Mouse (Mus musculus): ENCODE data around the gene Slc24a3. TPM values are rescaled to one million over a fixed set of nuclear protein-coding genes. Genes with fewer than 3 reads are reported as not detected.

Gene Slc24a3
- polyA plus RNA-seq, 1 experiment from 2014 or later: 1.8 TPM

DNA sequence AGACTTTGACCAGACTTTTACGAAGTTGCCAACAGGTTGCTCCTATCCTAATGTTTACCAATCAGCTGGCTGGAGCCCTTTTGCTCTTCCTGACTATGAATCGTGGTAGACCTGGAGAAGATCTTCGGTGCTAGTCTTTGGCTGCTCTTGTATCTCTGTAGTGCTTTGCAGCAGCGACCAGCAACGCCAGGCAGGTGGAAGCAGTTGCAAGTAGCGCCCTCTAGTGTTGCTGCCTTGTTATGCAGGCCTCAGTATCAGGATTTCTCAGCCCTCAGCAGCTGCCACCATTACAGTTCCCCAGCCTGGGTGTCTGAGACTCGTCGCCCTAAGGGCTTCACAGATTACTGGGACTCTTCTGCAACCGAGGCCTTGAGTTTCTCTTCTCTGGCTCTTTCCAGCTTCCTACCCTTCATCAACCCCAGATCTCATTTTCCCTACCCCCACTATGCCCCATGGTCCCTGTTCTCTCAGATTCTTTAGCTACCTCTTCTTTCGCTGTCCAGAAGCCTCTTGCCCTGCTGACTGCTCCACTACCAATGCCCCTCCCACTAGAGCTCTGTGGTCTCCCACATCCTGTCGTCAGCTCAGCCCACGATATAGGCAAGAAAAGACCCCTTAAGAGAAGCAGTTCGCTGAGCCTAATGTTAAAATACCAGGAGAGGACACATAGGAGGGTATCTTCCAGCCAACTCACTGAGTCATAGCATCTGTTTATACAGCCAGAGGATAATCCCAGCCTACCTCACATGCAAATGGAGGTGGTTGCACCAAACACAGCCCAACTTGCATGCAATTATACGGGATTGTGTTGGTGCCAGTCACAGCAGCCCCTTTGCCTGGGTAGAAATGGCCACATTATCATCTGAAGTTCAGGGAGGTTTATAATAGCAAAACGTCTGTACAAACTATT is 443.5 kb downstream of the Slc24a3 start:
- Histone ChIP-seq H3K27me3 (no peaks in the 10 kb centered on the region), H3K9ac (no peak overlapping the region), H3K36me3 (no peaks in the 10 kb centered on the region), H3K4me1 (replicated peaks) (peaks cover 4% of the 10 kb centered on the region; the same call in 1 of the 2 replicates), H3K4me3 (no peak overlapping the region), H3K4me2 (no peak overlapping the region), H3K9me3 (replicated peaks) (no peaks in the 10 kb centered on the region), H3K27ac (no peak overlapping the region)
- no peak for ATAC-seq (replicated peaks; ENCODE audit: insufficient number of reproducible peaks, insufficient read depth, low FRiP score, low read depth)
- 34% methylated on average over 15 of the region's 15 CpGs for WGBS

DNA sequence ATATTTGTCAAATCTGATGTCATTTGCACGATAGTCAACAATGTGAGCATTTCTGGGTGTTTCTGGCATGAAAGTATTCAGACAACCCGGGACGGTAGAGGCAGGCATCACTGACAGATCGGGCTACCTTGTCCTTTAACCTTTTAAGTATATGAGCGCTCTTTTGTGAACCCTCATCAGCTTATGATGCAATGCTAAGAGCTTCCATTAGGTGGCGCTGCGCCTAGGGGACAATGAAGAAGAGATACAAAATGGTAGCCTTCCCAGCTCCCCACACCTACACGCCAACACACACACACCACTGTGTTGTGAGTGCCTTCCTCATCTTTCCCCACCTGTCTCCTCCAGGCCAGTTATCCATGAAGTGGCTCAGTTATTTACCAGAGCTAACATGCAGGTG is 445.4 kb downstream of the Slc24a3 start:
- Histone ChIP-seq H3K4me3 (no peak overlapping the region), H3K36me3 (no peaks in the 10 kb centered on the region), H3K4me2 (no peak overlapping the region), H3K4me1 (replicated peaks) (no peaks in the 10 kb centered on the region), H3K9ac (no peak overlapping the region), H3K27ac (no peak overlapping the region), H3K27me3 (no peaks in the 10 kb centered on the region), H3K9me3 (replicated peaks) (no peaks in the 10 kb centered on the region)
- 63% methylated on average over 8 of the region's 8 CpGs for WGBS
- no peak for ATAC-seq (replicated peaks; ENCODE audit: insufficient number of reproducible peaks, insufficient read depth, low FRiP score, low read depth)

DNA sequence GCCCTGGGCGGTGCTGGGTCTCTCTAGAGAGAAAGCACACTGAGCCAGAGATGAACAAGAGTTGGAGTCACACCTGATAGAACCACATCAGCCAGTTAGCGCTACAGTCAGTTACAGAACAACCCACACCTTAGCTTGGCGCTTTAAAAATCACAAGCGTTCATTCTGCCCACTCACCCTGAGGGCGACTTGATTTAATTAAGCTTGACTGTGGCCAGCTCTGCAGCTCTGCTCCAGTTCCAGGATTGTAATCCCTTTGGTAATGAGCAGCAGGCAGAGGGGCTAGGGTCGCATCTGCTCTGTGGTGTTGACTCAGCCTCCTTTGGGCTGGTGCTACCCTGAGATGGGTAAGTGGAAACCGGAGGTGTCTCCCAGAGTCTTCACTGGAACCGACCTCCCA is 446.2 kb downstream of the Slc24a3 start:
- no peaks in the 10 kb centered on the region for H3K9me3 ChIP-seq (replicated peaks)
- 85% methylated on average over 8 of the region's 8 CpGs for WGBS

DNA sequence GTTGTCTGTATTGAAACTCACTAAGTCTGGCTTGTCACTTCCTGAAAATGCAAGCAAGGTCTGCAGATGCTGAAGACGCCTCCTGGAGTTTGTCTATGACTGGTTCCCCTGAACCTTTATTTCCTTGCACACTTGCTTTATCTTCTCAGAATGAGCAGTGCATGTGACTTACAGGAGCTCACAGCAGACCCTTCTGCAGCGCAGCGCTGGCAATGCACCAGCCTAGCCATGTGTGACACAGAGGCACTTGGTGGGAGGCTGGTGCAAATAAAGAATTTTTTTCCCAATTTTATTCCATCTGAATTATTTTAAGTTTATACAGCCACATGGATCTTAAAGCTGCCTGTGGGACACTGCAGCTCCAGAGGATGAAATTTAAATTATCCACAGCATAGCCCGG is 452.1 kb downstream of the Slc24a3 start:
- Histone ChIP-seq H3K27me3 (no peaks in the 10 kb centered on the region), H3K36me3 (no peaks in the 10 kb centered on the region), H3K9me3 (replicated peaks) (no peaks in the 10 kb centered on the region), H3K9ac (no peak overlapping the region), H3K4me1 (replicated peaks) (peaks cover 14% of the 10 kb centered on the region), H3K27ac (no peak overlapping the region), H3K4me3 (no peak overlapping the region), H3K4me2 (no peak overlapping the region)
- ATAC-seq (replicated peaks; ENCODE audit: insufficient number of reproducible peaks, insufficient read depth, low FRiP score, low read depth): no peak
- 71% methylated on average over 4 of the region's 4 CpGs for WGBS

More for the DNA sequence above, 446.2 kb downstream of the Slc24a3 start:
- no peaks in the 10 kb centered on the region for H3K4me1 ChIP-seq (replicated peaks)
- H3K36me3 ChIP-seq: no peaks in the 10 kb centered on the region
- no peak overlapping the region for H3K4me2 ChIP-seq
- H3K27me3 ChIP-seq: no peaks in the 10 kb centered on the region
- no peak overlapping the region for H3K9ac ChIP-seq
- no peak overlapping the region for H3K27ac ChIP-seq
- no peak overlapping the region for H3K4me3 ChIP-seq
- no peak for ATAC-seq (replicated peaks; ENCODE audit: insufficient number of reproducible peaks, insufficient read depth, low FRiP score, low read depth)

DNA sequence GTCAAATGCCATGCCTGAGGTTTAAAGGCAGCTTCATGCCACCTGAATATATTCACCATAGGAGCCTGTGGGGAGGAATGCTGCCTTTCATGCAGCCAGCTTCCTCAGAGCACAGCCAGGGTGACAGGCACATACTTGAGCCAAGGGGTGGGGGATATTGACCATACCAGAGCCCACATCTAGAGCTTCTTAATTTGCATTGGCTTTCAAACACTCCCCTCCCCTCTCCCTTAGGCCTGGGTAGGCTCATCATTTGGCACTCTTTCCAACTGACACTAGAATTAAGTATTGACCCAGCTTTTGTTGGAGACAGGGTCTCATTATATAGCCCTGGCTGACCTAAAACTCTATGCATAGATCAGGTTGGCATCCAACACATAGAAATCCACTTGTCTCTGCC is 453.2 kb downstream of the Slc24a3 start:
- Histone ChIP-seq H3K36me3 (no peaks in the 10 kb centered on the region), H3K27me3 (no peaks in the 10 kb centered on the region), H3K4me2 (no peak overlapping the region), H3K9ac (no peak overlapping the region), H3K9me3 (replicated peaks) (no peaks in the 10 kb centered on the region), H3K4me1 (replicated peaks) (peaks cover 14% of the 10 kb centered on the region), H3K4me3 (no peak overlapping the region), H3K27ac (no peak overlapping the region)
- no peak for ATAC-seq (replicated peaks; ENCODE audit: insufficient number of reproducible peaks, insufficient read depth, low FRiP score, low read depth)

DNA sequence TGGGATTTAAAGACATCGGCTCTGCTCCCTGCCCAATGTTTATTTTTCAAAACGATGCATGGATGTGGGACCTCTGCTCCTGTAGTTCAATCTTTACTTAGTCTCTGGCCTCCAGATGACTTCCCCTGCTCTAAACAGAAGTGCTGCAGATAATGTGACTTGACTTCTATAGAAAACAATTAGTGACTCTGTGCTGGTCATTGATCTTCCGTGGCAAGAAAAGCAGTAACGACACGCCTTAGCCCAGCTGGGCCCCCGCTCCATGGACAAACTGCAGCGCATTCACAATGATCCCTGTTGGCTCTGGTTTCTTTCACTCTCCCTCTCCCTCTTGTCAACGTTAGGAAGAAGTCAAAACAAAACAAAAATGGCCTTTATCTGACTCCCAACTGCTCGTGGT is 453.6 kb downstream of the Slc24a3 start:
- no peak for ATAC-seq (replicated peaks; ENCODE audit: insufficient number of reproducible peaks, insufficient read depth, low FRiP score, low read depth)
- 13% methylated on average over 9 of the region's 9 CpGs for WGBS
- peaks cover 14% of the 10 kb centered on the region for H3K4me1 ChIP-seq (replicated peaks)
- H3K9ac ChIP-seq: no peak overlapping the region
- H3K27me3 ChIP-seq: no peaks in the 10 kb centered on the region
- H3K4me3 ChIP-seq: no peak overlapping the region
- H3K36me3 ChIP-seq: no peaks in the 10 kb centered on the region
- no peak overlapping the region for H3K27ac ChIP-seq
- no peaks in the 10 kb centered on the region for H3K9me3 ChIP-seq (replicated peaks)
- no peak overlapping the region for H3K4me2 ChIP-seq

GRCm38 (mm10) chr2:145631123-145631798 is 463.7 kb downstream of the Slc24a3 start:
- 75% methylated on average over 6 of the region's 6 CpGs for WGBS
- Histone ChIP-seq H3K36me3 (no peaks in the 10 kb centered on the region), H3K27ac (no peak overlapping the region), H3K9me3 (replicated peaks) (no peaks in the 10 kb centered on the region), H3K4me2 (no peak overlapping the region), H3K4me3 (no peak overlapping the region), H3K27me3 (no peaks in the 10 kb centered on the region), H3K4me1 (replicated peaks) (no peaks in the 10 kb centered on the region), H3K9ac (no peak overlapping the region)
- ATAC-seq (replicated peaks; ENCODE audit: insufficient number of reproducible peaks, insufficient read depth, low FRiP score, low read depth): no peak

DNA sequence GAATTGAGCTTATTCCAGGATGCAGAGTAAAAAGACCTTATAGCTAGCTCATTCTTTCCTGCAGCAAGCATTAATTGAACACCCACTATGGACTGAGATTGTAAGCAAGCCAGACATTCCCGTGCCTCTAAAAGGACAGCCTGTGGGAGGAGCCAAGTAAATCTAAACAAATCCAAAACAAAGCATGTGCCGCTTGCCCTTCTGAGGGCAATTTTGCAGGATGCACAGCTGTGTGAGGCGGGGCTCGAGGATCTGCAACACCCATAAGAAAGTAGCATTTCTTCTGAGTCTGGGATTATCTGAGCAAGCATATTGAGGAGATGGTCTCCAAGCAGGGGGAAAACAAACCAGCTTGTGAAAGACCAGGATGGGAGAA is 464.2 kb downstream of the Slc24a3 start:
- Histone ChIP-seq H3K36me3 (no peaks in the 10 kb centered on the region), H3K9ac (no peak overlapping the region), H3K4me3 (no peak overlapping the region), H3K9me3 (replicated peaks) (no peaks in the 10 kb centered on the region), H3K27me3 (no peaks in the 10 kb centered on the region), H3K27ac (no peak overlapping the region), H3K4me1 (replicated peaks) (no peaks in the 10 kb centered on the region), H3K4me2 (no peak overlapping the region)
- WGBS: 63% methylated on average over 4 of the region's 4 CpGs
- ATAC-seq (replicated peaks; ENCODE audit: insufficient number of reproducible peaks, insufficient read depth, low FRiP score, low read depth): no peak

DNA sequence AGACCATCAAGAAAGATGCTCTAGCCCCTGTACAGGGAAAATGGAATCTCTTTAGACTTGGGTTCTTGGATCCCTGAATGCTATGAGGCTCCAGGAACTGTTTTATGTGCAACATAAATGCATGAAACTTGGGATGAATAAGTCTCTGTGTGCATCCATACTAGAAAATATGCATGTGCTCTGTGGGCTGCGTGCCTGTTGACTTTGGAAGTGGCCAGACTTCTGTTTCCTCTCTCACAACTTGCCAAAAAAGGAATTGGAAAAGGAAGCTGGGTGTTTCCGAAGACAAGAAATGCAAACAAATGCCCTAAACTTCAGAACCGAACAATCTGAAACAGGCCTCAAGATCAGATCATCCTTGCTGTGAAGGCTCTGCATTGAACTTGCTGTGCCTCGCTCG is 466.3 kb downstream of the Slc24a3 start:
- ATAC-seq (replicated peaks; ENCODE audit: insufficient number of reproducible peaks, insufficient read depth, low FRiP score, low read depth): no peak
- H3K9me3 ChIP-seq (replicated peaks): no peaks in the 10 kb centered on the region
- H3K27ac ChIP-seq: peak overlapping the region; percentile 56; the same call in 1 of the 2 replicates
- H3K4me2 ChIP-seq: no peak overlapping the region
- no peak overlapping the region for H3K9ac ChIP-seq
- no peaks in the 10 kb centered on the region for H3K36me3 ChIP-seq
- no peak overlapping the region for H3K4me3 ChIP-seq
- WGBS: 53% methylated on average over 5 of the region's 5 CpGs
- no peaks in the 10 kb centered on the region for H3K4me1 ChIP-seq (replicated peaks)
- H3K27me3 ChIP-seq: no peaks in the 10 kb centered on the region

GRCm38 (mm10) chr2:145640255-145640984 is 472.9 kb downstream of the Slc24a3 start:
- no peak overlapping the region for H3K9ac ChIP-seq
- no peak overlapping the region for H3K4me2 ChIP-seq
- H3K4me3 ChIP-seq: no peak overlapping the region
- no peaks in the 10 kb centered on the region for H3K36me3 ChIP-seq
- WGBS: 81% methylated on average over 21 of the region's 21 CpGs
- no peaks in the 10 kb centered on the region for H3K27me3 ChIP-seq
- H3K9me3 ChIP-seq (replicated peaks): no peaks in the 10 kb centered on the region
- no peak for ATAC-seq (replicated peaks; ENCODE audit: insufficient number of reproducible peaks, insufficient read depth, low FRiP score, low read depth)
- no peaks in the 10 kb centered on the region for H3K4me1 ChIP-seq (replicated peaks)
- H3K27ac ChIP-seq: no peak overlapping the region

DNA sequence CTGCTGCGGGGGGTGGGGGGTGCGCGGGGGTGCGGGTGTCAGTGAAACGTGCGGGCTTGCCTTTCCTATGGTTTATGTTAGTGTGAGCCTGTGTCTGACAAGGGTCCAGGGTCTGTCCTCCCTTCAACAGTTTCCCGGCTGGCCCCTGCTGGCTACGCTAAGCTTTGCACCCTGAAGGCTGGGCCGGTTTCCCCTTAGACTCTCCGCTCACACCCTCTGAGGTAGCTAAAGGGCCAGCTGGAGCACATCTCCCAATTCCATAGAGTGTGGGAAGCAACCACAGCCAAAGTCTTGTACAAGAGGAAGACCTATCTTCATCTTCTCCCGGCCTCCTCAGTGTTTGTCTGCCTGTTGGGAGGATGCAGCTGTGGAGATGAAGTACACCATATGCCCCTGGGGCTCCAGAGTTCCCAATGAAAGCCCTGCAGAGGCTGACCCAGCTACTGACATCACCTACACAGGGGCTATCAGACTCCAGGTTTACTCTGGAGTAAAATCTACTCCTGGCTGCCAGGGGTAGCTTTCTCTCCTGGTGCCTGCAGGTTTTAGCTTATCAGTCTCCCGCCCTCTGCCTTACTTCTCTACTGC is 487.9 kb downstream of the Slc24a3 start:
- Histone ChIP-seq H3K27me3 (no peaks in the 10 kb centered on the region), H3K36me3 (no peaks in the 10 kb centered on the region), H3K4me2 (no peak overlapping the region), H3K27ac (no peak overlapping the region), H3K4me1 (replicated peaks) (peaks cover 11% of the 10 kb centered on the region; the same call in 1 of the 2 replicates), H3K4me3 (no peak overlapping the region), H3K9me3 (replicated peaks) (no peaks in the 10 kb centered on the region), H3K9ac (no peak overlapping the region)
- WGBS: 27% methylated on average over 12 of the region's 12 CpGs
- peak; percentile 31; the same call in 1 of the 2 replicates for ATAC-seq (replicated peaks; ENCODE audit: insufficient number of reproducible peaks, insufficient read depth, low FRiP score, low read depth)
